Mouse (Mus musculus): ENCODE data around the gene Lrrc3c. TPM values are rescaled to one million over a fixed set of nuclear protein-coding genes. Genes with fewer than 3 reads are reported as not detected.
"Not testable (repeated sequence)": the region's sequence is repeated elsewhere in the genome, so short reads cannot be mapped to it uniquely, and the experiment has no call there.

Gene Lrrc3c
- total RNA-seq, 2 experiments from 2014 or later, result not detected

DNA sequence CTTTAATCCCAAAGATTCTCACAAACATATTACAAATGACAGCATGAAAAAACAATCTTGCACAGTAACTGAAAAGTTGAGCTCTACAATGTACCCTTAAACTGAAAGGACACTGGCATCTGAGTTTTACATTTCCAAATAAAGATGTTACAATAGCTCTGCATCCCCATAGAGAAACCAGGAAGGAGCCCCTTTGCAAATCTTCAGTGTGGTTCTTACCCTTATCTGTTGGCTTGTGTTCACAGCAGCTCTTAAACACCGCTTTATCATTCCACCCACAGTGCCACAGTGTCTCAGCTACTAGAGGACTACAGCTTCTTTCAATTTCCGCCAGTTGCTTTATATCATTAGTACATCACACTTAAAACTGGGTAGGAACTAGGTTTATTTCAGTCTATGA lies 26.3 kb downstream of the Lrrc3c start:
- DNase-seq (ENCODE audit: low spot score in 2 of 2), result not testable (repeated sequence)

DNA sequence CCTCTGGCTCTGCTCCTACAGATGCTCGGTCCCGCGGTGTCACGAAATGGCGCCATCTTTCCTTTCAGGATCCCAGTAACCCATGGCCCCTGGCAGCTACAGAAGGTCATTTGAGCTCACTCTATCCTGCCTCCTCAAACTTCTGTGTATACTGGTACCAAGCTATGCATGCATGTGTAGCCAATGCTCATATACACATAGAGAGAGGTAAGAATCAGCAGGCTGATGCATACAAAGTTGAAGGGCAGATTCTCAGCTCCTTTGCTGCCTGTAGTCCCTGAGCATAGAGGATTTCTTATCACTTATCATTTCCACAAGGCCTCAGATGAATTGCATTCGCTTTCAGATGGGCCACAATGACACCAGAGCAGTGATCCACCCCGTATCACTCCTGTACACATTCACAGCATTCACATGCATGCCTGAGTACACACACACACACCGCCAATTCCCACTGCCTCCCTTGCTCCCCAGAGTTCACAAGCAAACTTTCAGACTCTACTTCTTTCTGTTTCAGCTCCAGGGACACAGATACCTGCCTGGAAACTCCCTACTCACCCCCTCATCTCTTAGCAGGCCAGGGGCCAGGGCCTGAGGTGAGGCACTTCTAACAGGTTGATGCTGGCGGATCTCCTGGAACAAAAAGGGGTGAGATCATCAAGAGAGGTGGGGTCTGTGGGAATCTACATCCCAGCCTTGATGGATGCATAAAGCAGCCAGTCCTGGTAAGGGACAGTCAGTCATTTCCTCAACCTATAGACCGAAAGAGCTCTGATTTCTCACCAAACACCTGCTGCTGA lies 27.7 kb downstream of the Lrrc3c start, which contains the start of the genes Gm12355 and Gsdma3:
Gene Gm12355 (minus strand): TSS at position 51 of the 800 bp plus-strand sequence.
Gene Gsdma3 (plus strand): TSS at position 750 of the 800 bp plus-strand sequence.
- no peak for DNase-seq (ENCODE audit: low spot score in 2 of 2)

DNA sequence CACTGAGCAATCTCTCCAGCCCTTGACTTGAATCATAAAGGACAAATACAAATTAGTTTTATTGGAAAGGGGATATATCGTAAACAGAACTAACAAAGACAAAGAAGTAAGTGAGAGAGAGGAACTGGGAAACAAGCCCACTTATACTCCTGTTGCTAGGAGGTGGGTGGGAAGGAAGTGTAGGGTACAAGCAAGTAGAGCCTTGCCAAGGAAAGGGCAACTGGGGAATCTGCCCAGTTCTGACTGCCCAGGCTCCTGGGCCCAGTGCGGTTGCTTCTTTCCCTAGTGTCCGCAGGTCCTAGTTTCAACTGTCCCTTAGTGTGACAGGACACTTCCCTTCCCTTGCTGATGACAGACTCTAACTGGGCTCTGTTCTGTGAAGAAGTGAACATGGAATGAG lies 30.6 kb downstream of the Lrrc3c start:
- no peak for DNase-seq (ENCODE audit: low spot score in 2 of 2)

DNA sequence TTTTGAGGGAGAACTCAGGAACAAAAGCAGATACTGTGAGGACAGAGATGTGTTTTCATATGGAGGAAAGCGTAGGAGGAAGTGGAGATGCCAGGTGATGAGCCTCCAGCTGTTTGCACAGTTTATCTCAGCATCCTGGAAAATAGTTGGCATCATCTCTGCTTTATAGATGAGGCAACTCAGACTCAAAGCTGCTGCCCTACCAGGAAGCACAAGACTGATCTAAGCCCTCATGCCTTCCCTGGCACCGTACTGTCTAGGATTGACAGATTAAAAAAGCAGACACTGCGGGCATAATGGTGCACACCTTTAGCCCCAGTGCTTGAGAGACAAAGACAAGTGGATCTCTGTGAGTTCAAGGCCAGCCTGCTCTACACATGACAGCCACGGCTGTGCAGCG lies 32.6 kb downstream of the Lrrc3c start:
- no peak for DNase-seq (ENCODE audit: low spot score in 2 of 2)

DNA sequence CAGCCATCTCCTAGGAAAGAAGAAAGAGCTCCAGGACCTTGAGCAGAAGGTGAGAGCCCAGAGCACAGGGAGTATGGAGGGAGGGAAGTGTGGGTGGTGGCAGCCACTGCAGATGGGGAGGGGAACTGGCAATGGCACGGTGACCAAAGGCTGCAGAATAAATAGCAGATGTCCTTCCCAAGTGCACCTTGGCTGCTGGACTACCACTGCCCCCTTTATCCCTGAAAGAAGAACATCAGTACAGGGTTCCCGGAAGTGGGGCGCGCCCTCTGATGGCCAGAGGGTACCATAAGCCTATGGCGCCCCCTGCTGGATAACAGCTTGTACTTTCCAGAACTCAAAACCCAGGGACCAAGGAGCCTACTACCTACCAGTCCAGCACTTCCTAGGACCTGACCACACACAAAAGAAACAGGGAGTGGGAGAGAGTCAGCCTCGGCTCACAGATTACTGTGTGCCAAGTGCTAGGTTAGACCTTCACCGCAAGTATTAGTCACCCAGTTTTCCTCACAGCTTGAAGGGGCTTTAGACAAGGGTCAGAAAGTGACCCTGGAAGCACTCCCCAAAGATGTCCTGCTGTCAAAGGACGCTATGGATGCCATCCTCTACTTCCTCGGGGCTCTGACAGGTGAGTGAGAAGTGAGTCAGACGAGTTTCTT lies 37.4 kb downstream of the Lrrc3c start:
- DNase-seq (ENCODE audit: low spot score in 2 of 2), result not testable (repeated sequence)

DNA sequence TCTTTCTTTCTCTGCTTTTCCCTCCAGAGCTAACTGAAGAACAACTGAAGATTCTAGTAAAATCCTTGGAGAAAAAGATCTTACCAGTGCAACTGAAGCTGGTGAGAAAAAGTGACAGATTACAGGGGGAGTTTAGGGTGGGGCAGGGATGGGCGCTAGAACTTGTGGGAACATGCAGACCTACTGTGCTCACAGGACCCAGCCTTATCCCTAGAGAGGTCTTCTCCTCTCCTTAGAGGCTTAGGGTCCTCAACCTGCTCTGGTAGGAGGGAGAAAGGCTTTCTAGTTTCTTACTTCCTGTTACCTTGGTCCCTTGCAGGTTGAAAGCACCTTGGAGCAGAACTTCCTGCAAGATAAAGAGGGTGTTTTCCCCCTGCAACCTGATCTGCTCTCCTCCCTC lies 39.4 kb downstream of the Lrrc3c start:
- no peak for DNase-seq (ENCODE audit: low spot score in 2 of 2)

DNA sequence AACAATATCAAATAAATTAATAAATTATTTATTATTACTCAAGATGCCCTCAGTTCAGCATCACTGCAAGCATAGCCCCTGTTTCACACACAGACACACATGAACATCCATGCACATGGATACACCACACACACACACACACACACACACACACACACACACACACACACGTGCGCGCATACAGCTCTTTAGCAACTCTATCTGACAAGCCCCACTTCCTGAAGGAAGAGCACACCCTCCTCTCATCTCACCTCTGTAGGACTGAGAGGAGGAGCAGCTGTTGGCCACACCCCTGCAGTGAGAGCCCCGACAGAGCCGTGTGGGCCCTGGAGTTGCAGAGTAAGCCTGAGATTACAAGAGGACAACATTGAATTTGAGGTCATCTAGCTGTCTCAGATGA lies 42.0 kb downstream of the Lrrc3c start:
- no peak for DNase-seq (ENCODE audit: low spot score in 2 of 2)

DNA sequence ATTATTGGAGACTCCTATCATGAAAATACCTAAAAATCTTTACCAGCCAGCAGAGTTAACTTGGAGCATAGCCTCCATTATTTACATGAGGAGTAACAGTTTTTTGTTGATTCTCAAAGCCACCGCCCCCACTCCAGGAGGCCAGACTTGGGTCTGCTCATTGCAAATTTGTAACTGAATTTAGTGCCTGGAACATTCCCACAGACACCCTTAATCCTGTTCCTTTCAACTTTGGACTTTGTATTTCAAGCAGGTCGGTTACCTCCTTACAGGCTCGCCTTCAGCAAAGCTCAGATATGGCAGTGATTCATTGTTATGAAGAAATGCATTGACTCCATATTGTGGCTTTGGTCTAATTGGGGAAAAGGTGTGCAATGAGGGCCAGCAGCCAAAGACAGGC lies 46.7 kb downstream of the Lrrc3c start:
- DNase-seq (ENCODE audit: low spot score in 2 of 2), result no peak

DNA sequence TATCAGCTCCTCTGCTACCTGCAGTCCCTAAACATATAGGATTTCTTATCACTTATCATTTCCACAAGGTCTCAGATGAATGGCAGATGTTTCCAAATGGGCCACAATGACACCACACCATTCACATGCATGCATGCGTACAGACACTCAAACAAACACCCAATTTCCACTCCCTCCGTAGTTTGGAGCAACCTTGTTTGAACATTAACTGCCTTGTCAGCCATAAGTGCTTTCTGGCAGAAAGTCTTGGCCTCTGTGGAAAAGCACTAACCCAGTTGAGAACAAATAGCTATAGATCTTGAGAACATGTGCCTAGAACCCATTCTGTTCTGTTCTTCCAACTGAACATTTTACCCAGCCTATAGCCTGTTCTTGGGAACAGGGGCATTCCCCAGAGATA lies 47.9 kb downstream of the Lrrc3c start:
- no peak for DNase-seq (ENCODE audit: low spot score in 2 of 2)

DNA sequence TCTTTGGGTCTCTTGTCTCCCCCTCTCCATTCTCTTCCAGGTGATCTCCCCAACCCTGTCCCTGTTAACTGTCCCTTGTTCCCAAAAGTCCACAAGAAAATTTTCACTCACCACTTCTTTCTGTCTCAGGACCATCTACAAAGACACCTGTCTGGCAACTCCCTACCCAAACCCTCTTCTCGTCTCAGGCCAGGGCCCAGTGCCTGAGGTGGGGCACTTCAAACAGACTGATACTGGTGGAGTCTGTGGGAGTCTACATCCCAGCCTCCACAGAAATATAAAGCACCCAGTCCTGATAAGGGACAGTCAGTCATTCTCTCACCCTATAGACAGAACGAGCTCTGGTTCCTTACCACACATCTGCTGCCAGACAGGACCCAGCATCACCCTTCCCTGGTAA lies 48.4 kb downstream of the Lrrc3c start, which contains the start of gene Gsdma2:
Gene Gsdma2 (plus strand): TSS at position 301 of the 400 bp plus-strand sequence.
- DNase-seq (ENCODE audit: low spot score in 2 of 2), result no peak

Other genes starting within 250 kb of the Lrrc3c start
- under 1 TPM; 0.52 to 0.70 TPM for gene Ppp1r1b, start 249.9 kb upstream of the Lrrc3c start, total RNA-seq (2021)
- 10 to 100 TPM; 14.1 to 16.9 TPM for gene Stard3, start 239.9 kb upstream of the Lrrc3c start, total RNA-seq (2021)
- gene Tcap, start 214.5 kb upstream of the Lrrc3c start, total RNA-seq (2021), result 100 to 1,000 TPM; 447 to 769 TPM
- gene Pnmt, start 211.8 kb upstream of the Lrrc3c start, total RNA-seq (2021), result under 1 TPM in 1 of 2 experiments, not detected in 1; 0.71 TPM
- gene Pgap3, start 197.8 kb upstream of the Lrrc3c start, total RNA-seq (2021), result 1 to 10 TPM; 4.6 to 5.6 TPM
- gene Erbb2, start 185.8 kb upstream of the Lrrc3c start, total RNA-seq (2021), result 10 to 100 TPM; 19.6 to 23.5 TPM
- gene Mien1, start 159.3 kb upstream of the Lrrc3c start, total RNA-seq (2021), result 10 to 100 TPM; 28.0 to 29.0 TPM
- under 1 TPM in 1 of 2 experiments, not detected in 1; 0.16 TPM for gene Grb7, start 151.9 kb upstream of the Lrrc3c start, total RNA-seq (2021)
- gene Ikzf3, start 52.3 kb upstream of the Lrrc3c start, total RNA-seq (2021), result under 1 TPM; 0.54 to 0.74 TPM
- gene Zpbp2, start 47.2 kb upstream of the Lrrc3c start, total RNA-seq (2021), result not detected
- 10 to 100 TPM; 28.0 to 28.3 TPM for gene Ormdl3, start 10.9 kb upstream of the Lrrc3c start, total RNA-seq (2021)
- gene Gm12355, start 27.4 kb downstream of the Lrrc3c start, total RNA-seq (2021), result 10 to 100 TPM; 11.0 to 13.9 TPM
- gene Gsdma3, start 28.1 kb downstream of the Lrrc3c start, total RNA-seq (2021), result under 1 TPM; 0.49 to 0.76 TPM
- gene Gsdma2, start 48.5 kb downstream of the Lrrc3c start, total RNA-seq (2021), result not detected
- gene Gsdma, start 66.1 kb downstream of the Lrrc3c start, total RNA-seq (2021), result not detected
- 100 to 1,000 TPM; 130 to 140 TPM for gene Psmd3, start 84.3 kb downstream of the Lrrc3c start, total RNA-seq (2021)
- not detected for gene Csf3, start 103.0 kb downstream of the Lrrc3c start, total RNA-seq (2021)
- 10 to 100 TPM; 47.8 to 58.0 TPM for gene Med24, start 131.1 kb downstream of the Lrrc3c start, total RNA-seq (2021)
- gene Thra, start 142.3 kb downstream of the Lrrc3c start, total RNA-seq (2021), result 100 to 1,000 TPM; 225 TPM
- 10 to 100 TPM; 26.7 to 34.2 TPM for gene Nr1d1, start 177.0 kb downstream of the Lrrc3c start, total RNA-seq (2021)
- gene Msl1, start 197.2 kb downstream of the Lrrc3c start, total RNA-seq (2021), result 10 to 100 TPM; 79.3 to 83.9 TPM
- 10 to 100 TPM; 28.3 to 31.6 TPM for gene Casc3, start 206.6 kb downstream of the Lrrc3c start, total RNA-seq (2021)
- gene Rapgefl1, start 238.5 kb downstream of the Lrrc3c start, total RNA-seq (2021), result 1 to 10 TPM; 3.4 to 4.3 TPM

Measured in gastrocnemius, postnatal 4 days (tissue).